Mouse (Mus musculus): ENCODE measurements around the gene Ccdc173. TPM values are rescaled to one million over a fixed set of nuclear protein-coding genes. Genes with fewer than 3 reads are reported as not detected.
A peak's percentile ranks its signal among the peaks of the same experiment; 100 is the strongest.

The Ccdc173 gene
- polyA plus RNA-seq (2015; fragmentation: Nextera tagmentation; extraction: Ambion mirVana): 2.4 and 2.8 TPM in 2 replicates

GRCm38 (mm10) chr2:69789429-69790069 is at the start of gene Ccdc173, which contains the start of gene Phospho2:
Gene Ccdc173 (minus strand): TSS chr2:69789575.
Gene Phospho2 (plus strand): TSS chr2:69789623.
- H3K9ac ChIP-seq (ENCODE audit: low read depth, low read length): peak within 1 kb of the TSS; percentile 79
- H3K4me2 ChIP-seq (ENCODE audit: low read length): peak within 1 kb of the TSS; percentile 84
- peak; percentile 98 for ATAC-seq
- peaks cover 5% of the 10 kb centered on the region; the same call in 1 of the 2 replicates for H3K36me3 ChIP-seq (ENCODE audit: control insufficient read depth, insufficient read depth, low read length)
- peak within 1 kb of the TSS; percentile 65 for H3K4me3 ChIP-seq (ENCODE audit: low read length)
- H3K4me1 ChIP-seq (ENCODE audit: control insufficient read depth, insufficient read depth, low read depth, low read length): peaks cover 7% of the 10 kb centered on the region; the same call in 1 of the 2 replicates
- H3K9me3 ChIP-seq (ENCODE audit: control insufficient read depth, low read length): no peaks in the 10 kb centered on the region
- 2% methylated on average over 47 of the region's 48 CpGs for WGBS
- no peaks in the 10 kb centered on the region for H3K27me3 ChIP-seq (replicated peaks; ENCODE audit: control insufficient read depth, insufficient read depth, low read length)
- peak within 1 kb of the TSS; percentile 83 for H3K27ac ChIP-seq (ENCODE audit: low read depth, low read length)

GRCm38 (mm10) chr2:69838707-69839106 is 49.3 kb upstream of the Ccdc173 start:
- ATAC-seq: no peak
- H3K27ac ChIP-seq (ENCODE audit: low read depth, low read length): no peak overlapping the region
- H3K4me2 ChIP-seq (ENCODE audit: low read length): no peak overlapping the region
- H3K9me3 ChIP-seq (ENCODE audit: control insufficient read depth, low read length): no peaks in the 10 kb centered on the region
- peaks cover 15% of the 10 kb centered on the region for H3K36me3 ChIP-seq (ENCODE audit: control insufficient read depth, insufficient read depth, low read length)
- no peak overlapping the region for H3K4me3 ChIP-seq (ENCODE audit: low read length)
- H3K27me3 ChIP-seq (replicated peaks; ENCODE audit: control insufficient read depth, insufficient read depth, low read length): no peaks in the 10 kb centered on the region
- H3K9ac ChIP-seq (ENCODE audit: low read depth, low read length): no peak overlapping the region
- H3K4me1 ChIP-seq (ENCODE audit: control insufficient read depth, insufficient read depth, low read depth, low read length): no peaks in the 10 kb centered on the region

- H3K4me3 ChIP-seq (ENCODE audit: low read length): no peak overlapping the region
- H3K27ac ChIP-seq (ENCODE audit: low read depth, low read length): no peak overlapping the region
- no peak overlapping the region for H3K9ac ChIP-seq (ENCODE audit: low read depth, low read length)
- H3K36me3 ChIP-seq (ENCODE audit: control insufficient read depth, insufficient read depth, low read length): peaks cover 22% of the 10 kb centered on the region
- H3K27me3 ChIP-seq (replicated peaks; ENCODE audit: control insufficient read depth, insufficient read depth, low read length): no peaks in the 10 kb centered on the region
- H3K9me3 ChIP-seq (ENCODE audit: control insufficient read depth, low read length): no peaks in the 10 kb centered on the region
- ATAC-seq: no peak
- no peak overlapping the region for H3K4me2 ChIP-seq (ENCODE audit: low read length)
- 25% methylated on average over 3 of the region's 3 CpGs for WGBS
- H3K4me1 ChIP-seq (ENCODE audit: control insufficient read depth, insufficient read depth, low read depth, low read length): no peaks in the 10 kb centered on the region
Measured at GRCm38 (mm10) chr2:69837996-69838395, 48.6 kb upstream of the Ccdc173 start.

- no peak overlapping the region for H3K4me3 ChIP-seq (ENCODE audit: low read length)
- no peaks in the 10 kb centered on the region for H3K27me3 ChIP-seq (replicated peaks; ENCODE audit: control insufficient read depth, insufficient read depth, low read length)
- no peaks in the 10 kb centered on the region for H3K4me1 ChIP-seq (ENCODE audit: control insufficient read depth, insufficient read depth, low read depth, low read length)
- no peak overlapping the region for H3K27ac ChIP-seq (ENCODE audit: low read depth, low read length)
- no peak for ATAC-seq
- 74% methylated on average over 7 of the region's 7 CpGs for WGBS
- no peak overlapping the region for H3K9ac ChIP-seq (ENCODE audit: low read depth, low read length)
- H3K36me3 ChIP-seq (ENCODE audit: control insufficient read depth, insufficient read depth, low read length): peaks cover 22% of the 10 kb centered on the region
- H3K9me3 ChIP-seq (ENCODE audit: control insufficient read depth, low read length): no peaks in the 10 kb centered on the region
- no peak overlapping the region for H3K4me2 ChIP-seq (ENCODE audit: low read length)
Measured at GRCm38 (mm10) chr2:69837244-69837967, 48.0 kb upstream of the Ccdc173 start.

- Histone ChIP-seq H3K4me2 (ENCODE audit: low read length) (no peak overlapping the region), H3K27me3 (replicated peaks; ENCODE audit: control insufficient read depth, insufficient read depth, low read length) (no peaks in the 10 kb centered on the region), H3K4me3 (ENCODE audit: low read length) (no peak overlapping the region), H3K4me1 (ENCODE audit: control insufficient read depth, insufficient read depth, low read depth, low read length) (peaks cover 10% of the 10 kb centered on the region), H3K9me3 (ENCODE audit: control insufficient read depth, low read length) (no peaks in the 10 kb centered on the region), H3K36me3 (ENCODE audit: control insufficient read depth, insufficient read depth, low read length) (peaks cover 24% of the 10 kb centered on the region), H3K27ac (ENCODE audit: low read depth, low read length) (no peak overlapping the region), H3K9ac (ENCODE audit: low read depth, low read length) (no peak overlapping the region)
- 91% methylated on average over 8 of the region's 8 CpGs for WGBS
- no peak for ATAC-seq
Measured at GRCm38 (mm10) chr2:69830116-69830515, 40.7 kb upstream of the Ccdc173 start.

- peaks cover 24% of the 10 kb centered on the region for H3K36me3 ChIP-seq (ENCODE audit: control insufficient read depth, insufficient read depth, low read length)
- H3K4me1 ChIP-seq (ENCODE audit: control insufficient read depth, insufficient read depth, low read depth, low read length): peaks cover 13% of the 10 kb centered on the region
Measured at GRCm38 (mm10) chr2:69829680-69830079, 40.3 kb upstream of the Ccdc173 start.

GRCm38 (mm10) chr2:69828031-69828430 is 38.7 kb upstream of the Ccdc173 start:
- Histone ChIP-seq H3K4me1 (ENCODE audit: control insufficient read depth, insufficient read depth, low read depth, low read length) (peaks cover 20% of the 10 kb centered on the region), H3K27me3 (replicated peaks; ENCODE audit: control insufficient read depth, insufficient read depth, low read length) (no peaks in the 10 kb centered on the region), H3K4me2 (ENCODE audit: low read length) (no peak overlapping the region), H3K9ac (ENCODE audit: low read depth, low read length) (no peak overlapping the region), H3K36me3 (ENCODE audit: control insufficient read depth, insufficient read depth, low read length) (peaks cover 11% of the 10 kb centered on the region), H3K27ac (ENCODE audit: low read depth, low read length) (no peak overlapping the region), H3K4me3 (ENCODE audit: low read length) (no peak overlapping the region), H3K9me3 (ENCODE audit: control insufficient read depth, low read length) (no peaks in the 10 kb centered on the region)
- ATAC-seq: no peak
- 61% methylated on average over 7 of the region's 7 CpGs for WGBS

More at GRCm38 (mm10) chr2:69829680-69830079, 40.3 kb upstream of the Ccdc173 start:
- Histone ChIP-seq H3K9me3 (ENCODE audit: control insufficient read depth, low read length) (no peaks in the 10 kb centered on the region), H3K27me3 (replicated peaks; ENCODE audit: control insufficient read depth, insufficient read depth, low read length) (no peaks in the 10 kb centered on the region), H3K4me2 (ENCODE audit: low read length) (no peak overlapping the region), H3K9ac (ENCODE audit: low read depth, low read length) (no peak overlapping the region), H3K4me3 (ENCODE audit: low read length) (no peak overlapping the region), H3K27ac (ENCODE audit: low read depth, low read length) (no peak overlapping the region)
- WGBS: 88% methylated on average over 2 of the region's 2 CpGs
- no peak for ATAC-seq

- peak; percentile 26; the same call in 1 of the 2 replicates for ATAC-seq
- peaks cover 28% of the 10 kb centered on the region for H3K4me1 ChIP-seq (ENCODE audit: control insufficient read depth, insufficient read depth, low read depth, low read length)
- H3K36me3 ChIP-seq (ENCODE audit: control insufficient read depth, insufficient read depth, low read length): peaks cover 11% of the 10 kb centered on the region
- no peak overlapping the region for H3K4me3 ChIP-seq (ENCODE audit: low read length)
- H3K27me3 ChIP-seq (replicated peaks; ENCODE audit: control insufficient read depth, insufficient read depth, low read length): no peaks in the 10 kb centered on the region
- 45% methylated on average over 2 of the region's 2 CpGs for WGBS
- peak overlapping the region; percentile 24; the same call in 1 of the 2 replicates for H3K4me2 ChIP-seq (ENCODE audit: low read length)
- H3K9ac ChIP-seq (ENCODE audit: low read depth, low read length): no peak overlapping the region
- peak overlapping the region; percentile 33 for H3K27ac ChIP-seq (ENCODE audit: low read depth, low read length)
- no peaks in the 10 kb centered on the region for H3K9me3 ChIP-seq (ENCODE audit: control insufficient read depth, low read length)
Measured at GRCm38 (mm10) chr2:69826380-69826779, 37.0 kb upstream of the Ccdc173 start.

- no peak overlapping the region for H3K4me3 ChIP-seq (ENCODE audit: low read length)
- 72% methylated on average over 10 of the region's 10 CpGs for whole genome bisulfite sequencing
- H3K27me3 ChIP-seq (replicated peaks; ENCODE audit: control insufficient read depth, insufficient read depth, low read length): no peaks in the 10 kb centered on the region
- H3K4me1 ChIP-seq (ENCODE audit: control insufficient read depth, insufficient read depth, low read depth, low read length): peaks cover 28% of the 10 kb centered on the region
- no peak for ATAC-seq
- H3K36me3 ChIP-seq (ENCODE audit: control insufficient read depth, insufficient read depth, low read length): peaks cover 8% of the 10 kb centered on the region
- H3K4me2 ChIP-seq (ENCODE audit: low read length): no peak overlapping the region
- peak overlapping the region; percentile 33 for H3K27ac ChIP-seq (ENCODE audit: low read depth, low read length)
- no peaks in the 10 kb centered on the region for H3K9me3 ChIP-seq (ENCODE audit: control insufficient read depth, low read length)
- peak overlapping the region; percentile 19; the same call in 1 of the 2 replicates for H3K9ac ChIP-seq (ENCODE audit: low read depth, low read length)
Measured at GRCm38 (mm10) chr2:69825898-69826297, 36.5 kb upstream of the Ccdc173 start.

All from hindbrain, embryonic 16.5 days (tissue).